Mouse (Mus musculus): ENCODE measurements at regions not wholly inside any gene's neighbourhood (a gene's known extent, or its start where the extent isn't known, plus 50 kb on each side); places are given as distances from the start of the nearest gene placed in this dataset.

DNA sequence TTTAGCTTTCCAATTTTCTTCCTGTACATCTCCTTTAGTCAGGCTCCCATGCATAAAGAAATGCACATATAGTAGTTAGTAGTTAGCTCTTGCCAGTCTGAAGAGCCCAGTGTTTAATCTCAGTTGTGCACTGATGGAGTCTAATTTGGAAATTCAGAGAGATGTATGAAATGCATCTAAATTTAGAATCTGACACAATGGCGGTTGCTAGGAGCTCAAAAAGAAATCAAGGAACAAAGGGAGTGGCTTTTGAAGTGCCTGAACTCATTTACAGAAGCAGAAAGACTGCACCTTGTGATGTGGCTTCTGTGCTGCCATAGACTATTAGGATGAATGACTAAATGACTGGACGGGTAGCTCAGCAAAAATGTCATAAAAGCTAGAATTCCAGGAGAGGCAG is 916.3 kb downstream of the Rps29 start:
- DNase-seq = no peak

DNA sequence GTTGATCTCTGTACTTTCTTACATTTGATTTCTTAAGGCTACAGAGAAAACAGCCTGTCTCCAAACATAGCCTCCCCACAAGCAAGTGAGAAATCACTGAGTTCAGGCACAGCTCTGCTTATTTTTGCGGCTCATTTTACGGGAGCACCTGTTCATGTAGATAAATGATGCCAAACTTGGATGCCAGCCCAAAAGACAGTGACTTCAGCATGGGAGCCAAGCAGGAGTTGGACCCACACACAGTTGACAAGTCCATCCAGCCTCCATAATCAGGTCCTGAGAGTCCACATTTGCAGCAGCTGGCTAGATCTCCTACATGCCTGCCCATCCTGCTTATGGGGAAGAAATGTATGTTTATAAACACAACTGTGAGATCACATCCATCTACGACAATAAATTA is 927.2 kb downstream of the Rps29 start:
- no peak for DNase-seq

DNA sequence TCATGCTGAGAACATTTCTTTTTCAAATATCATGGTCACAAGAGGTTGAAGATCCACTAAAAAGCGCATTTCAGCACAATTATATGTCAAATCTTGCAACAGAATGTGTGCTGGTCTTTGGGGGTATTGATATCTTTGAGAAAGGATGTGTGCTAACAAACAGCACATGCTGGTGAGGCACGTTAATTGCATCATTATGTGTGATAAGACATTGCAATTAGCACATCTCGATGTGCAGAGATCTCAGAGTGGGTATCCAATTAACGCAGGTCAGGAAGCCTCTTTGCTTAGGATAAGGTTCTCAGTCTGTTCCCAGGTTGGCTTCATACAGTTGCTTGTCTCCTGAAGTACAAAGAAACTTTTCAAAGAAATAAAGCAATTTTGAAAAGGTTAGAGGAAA is 941.9 kb downstream of the Rps29 start:
- no peak for DNase-seq

DNA sequence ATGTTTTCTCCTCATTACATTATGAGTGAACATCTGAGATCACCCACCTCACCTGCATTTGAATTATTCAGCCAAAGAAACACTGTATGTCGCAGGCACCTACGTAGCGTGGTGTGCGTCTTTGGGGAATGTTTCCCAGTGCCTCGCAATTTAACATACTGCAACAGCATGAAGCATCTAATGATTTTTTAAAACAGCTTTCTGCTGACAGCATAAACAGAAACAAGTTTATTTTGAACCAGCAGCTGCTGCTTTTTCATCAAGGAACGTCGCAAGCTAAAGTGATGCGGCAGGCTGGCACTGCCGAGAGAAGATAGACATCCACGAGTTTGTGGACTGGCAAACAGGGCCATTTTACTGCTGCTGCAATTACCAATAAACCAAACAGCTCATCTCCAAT is 950.7 kb downstream of the Rps29 start:
- peak in 1 of 2 experiments; percentile 10 for DNase-seq

DNA sequence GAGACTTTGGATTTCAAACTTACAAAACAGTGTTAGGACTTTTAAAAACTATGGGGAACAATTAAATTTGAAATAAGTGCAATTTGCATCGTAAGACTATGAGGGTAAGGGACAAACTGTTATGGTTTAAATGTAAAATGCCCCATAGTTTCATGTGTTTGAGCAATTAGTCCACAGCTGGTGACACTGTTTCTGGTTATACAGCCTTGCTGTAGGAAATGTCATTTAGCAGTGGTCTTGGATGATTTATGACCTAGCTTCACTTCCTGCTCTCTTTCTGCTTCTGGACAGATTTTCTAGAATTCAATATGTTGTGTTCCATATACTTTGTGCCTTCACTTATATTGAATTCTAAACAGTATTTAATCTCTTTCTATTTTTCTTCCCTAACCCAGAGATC is 961.5 kb upstream of the Mdga2 start:
- DNase-seq = no peak

DNA sequence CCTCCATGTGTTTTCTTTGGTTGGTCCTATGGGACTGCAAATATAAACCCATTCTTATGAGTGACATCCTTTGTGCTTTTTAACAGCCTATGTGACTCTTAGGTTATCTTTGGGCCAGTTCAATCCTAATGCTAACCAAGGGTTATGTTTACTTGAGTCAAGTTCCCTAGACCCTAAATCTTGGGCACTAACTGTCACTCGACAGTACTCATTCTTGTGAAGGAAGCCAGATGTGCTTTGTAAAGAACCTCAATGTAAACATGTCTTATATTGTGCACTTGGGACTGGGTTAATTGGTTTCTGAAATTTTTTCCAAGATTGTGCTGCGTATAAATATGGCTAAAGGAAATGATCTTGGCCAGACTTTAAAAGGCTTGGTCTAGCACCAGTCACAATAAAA is 939.0 kb upstream of the Mdga2 start:
- no peak for DNase-seq

DNA sequence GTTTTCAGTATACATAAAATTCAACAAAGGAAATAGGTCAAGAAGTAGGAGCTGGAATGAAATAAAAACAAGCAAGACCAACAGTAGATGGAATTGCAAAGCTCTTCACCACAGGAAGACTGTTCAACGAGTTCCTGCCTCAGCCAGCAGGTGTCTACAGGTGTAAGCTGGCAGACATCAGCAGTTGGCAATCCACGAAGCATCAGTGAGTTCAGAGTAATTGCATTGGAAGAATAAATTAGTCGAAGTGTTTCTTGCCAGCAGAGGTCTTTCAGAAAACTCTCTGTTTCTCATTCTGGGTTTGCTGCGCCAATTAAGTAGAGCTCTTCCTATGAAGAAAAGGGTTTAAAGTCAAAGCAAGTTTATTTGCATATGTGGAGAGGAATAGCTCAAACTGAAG is 925.7 kb upstream of the Mdga2 start:
- no peak for DNase-seq

DNA sequence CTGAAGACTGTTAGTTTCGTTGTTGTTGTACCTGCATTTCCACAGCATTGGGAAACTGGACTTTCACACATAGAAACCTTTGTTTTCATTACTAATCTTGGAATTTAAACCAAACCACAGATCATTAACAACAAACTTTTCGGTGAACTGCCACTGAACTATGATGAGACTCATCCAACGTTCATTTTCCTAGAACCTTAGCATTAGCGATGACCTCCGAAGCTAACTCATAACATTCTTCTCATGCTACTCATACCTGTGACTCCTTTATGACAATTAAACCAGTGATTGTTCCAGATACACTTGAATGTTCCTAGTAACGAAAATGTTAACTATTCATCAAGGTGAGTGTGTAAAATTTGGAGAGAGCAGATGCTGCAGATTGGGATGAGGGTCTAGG is 917.5 kb upstream of the Mdga2 start:
- DNase-seq = no peak

DNA sequence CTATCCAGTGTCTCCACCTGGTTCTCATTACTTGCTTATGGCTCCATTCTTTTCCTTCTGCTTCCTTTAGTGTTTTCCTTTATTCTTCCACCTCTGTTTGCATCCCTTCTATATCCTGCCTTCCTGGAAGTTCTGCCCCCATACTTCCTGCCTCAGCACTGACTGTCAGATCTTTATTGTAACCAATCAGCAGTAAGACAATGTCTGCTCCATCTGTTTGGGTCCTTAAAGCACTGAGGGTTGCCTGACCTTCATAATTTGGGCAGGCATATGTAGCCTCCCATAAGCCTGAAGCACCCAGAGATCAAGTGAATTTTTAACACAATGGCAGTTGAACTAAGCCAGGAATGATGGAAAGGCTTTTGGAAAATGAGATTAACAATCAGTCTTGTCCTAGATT is 909.4 kb upstream of the Mdga2 start:
- DNase-seq = no peak

DNA sequence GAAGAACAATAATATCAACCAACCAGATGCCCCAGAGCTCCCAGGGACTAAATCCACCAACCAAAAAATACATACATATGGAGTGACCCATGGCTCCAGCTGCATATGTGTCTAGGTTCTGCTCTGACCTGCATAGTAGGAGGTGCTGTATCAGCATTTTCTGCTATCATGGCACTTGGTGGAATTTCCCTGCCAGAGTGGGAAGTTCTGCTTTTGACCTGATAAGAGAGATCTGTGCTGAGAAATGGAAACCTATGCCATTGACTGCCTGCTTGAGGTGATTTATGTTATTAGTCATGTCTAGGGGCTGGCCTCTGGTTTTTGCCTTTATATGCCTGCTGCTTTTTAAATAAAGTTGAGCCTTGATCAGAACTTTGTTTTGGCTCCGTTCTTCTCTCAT is 893.4 kb upstream of the Mdga2 start:
- DNase-seq = no peak

All from layer of hippocampus, postnatal 36 days (tissue).